Mouse (Mus musculus) retina, embryonic 14.5 days (tissue): ENCODE results near the gene Hemk1.
A peak's percentile ranks its signal among the peaks of the same experiment; 100 is the strongest.

Source experiments
- DNase-seq: peaks from one replicate; pipeline ENCODE4 v3.0.0-alpha.2; 2015; ENCODE audit warnings: low spot score

Gene Hemk1

GRCm38 (mm10) chr9:107338172-107338883 is at the start of gene Hemk1:
Gene Hemk1 (minus strand): TSS chr9:107338350.
- peak; percentile 93 for DNase-seq

DNA sequence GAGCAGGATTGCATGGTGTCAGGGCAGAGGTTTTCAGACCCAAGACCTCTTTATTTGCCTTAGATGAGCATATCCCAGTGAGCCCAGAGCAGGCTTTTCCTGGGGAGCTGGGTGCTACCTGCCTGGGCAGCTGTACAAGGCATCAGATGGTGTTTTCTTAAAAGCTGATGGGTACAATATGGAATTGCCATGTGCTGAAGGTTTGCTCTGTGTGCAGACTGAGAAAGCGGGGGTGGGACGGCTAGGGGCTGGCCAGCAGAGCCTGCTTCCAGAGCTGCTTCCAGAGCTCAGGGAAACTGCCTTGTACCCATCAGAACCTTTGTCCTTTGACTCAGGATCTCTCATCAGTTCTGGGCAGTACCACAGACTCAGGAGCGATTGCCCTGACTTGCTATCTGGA is 49.6 kb upstream of the Hemk1 start:
- DNase-seq: no peak

DNA sequence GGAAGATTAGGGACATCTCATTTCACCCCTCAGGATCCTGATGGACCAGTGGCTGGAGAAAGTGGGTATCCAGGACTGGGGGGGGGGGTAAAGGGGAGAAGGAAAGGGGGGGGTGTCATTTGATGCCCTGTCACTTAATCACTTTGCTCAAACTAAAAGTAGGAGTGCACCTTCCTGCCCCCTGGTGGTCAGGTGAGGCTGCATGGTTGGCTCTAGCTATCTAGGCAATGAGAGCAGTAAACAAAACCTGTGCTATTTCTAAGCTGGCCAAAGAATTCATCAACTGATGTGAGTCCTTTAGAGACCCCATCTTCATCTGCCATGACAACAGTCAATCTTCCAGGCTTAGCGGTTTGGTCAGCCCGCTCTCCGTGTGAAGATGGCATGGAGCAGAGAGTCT is 48.6 kb upstream of the Hemk1 start:
- no peak for DNase-seq

GRCm38 (mm10) chr9:107384396-107384795 is 46.2 kb upstream of the Hemk1 start:
- DNase-seq: no peak

GRCm38 (mm10) chr9:107381723-107382122 is 43.6 kb upstream of the Hemk1 start:
- peak; percentile 68 for DNase-seq

- DNase-seq: peak; percentile 66
These were observed 39.9 kb upstream of the Hemk1 start for GRCm38 (mm10) chr9:107377961-107378512.

GRCm38 (mm10) chr9:107375451-107375850 is 37.3 kb upstream of the Hemk1 start:
- DNase-seq: no peak

GRCm38 (mm10) chr9:107374623-107375022 is 36.5 kb upstream of the Hemk1 start:
- peak; percentile 78 for DNase-seq

- no peak for DNase-seq
These were observed 34.3 kb upstream of the Hemk1 start for GRCm38 (mm10) chr9:107372441-107372840.

- no peak for DNase-seq
These were observed 31.9 kb upstream of the Hemk1 start for GRCm38 (mm10) chr9:107370106-107370463.

DNA sequence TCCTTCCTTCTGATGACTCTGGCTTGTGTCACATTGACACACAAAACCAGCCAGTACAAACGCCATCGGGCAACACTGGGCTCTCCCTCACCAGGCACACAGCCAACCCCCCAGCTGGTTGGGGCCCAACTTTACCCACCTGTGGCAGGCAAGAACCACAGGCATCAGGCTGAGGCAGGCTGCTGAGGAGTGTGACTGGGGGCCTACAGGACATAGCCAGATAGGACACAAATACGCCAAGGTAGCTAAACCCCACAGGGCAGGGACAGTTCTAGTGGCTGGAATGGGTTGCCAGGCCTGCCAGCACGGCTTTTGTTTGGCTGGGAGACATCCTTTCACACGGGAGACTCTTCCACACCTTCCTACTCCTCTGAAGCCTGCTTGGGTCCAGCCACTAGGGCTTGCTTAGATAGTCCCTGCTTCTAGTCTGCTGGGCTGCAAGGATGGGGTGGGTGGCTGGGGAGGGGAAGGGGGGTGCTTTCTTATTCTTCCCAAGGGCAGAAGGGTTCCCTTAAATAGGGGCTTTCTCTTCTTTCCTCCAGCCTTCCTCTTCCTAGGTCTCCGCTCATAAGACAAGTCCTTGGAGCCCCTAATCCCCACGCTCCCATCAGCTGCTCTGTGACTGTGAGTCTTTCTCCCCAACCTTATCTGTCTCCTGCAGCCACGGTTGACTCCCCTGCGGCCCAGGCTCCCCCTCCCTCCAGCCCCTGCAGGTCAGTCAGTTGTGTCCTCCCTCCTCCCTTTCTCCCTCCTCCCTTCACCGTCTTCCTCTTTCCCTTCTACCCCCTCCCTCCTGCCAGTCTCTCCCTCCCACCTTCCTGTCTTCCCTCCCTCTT is 31.3 kb upstream of the Hemk1 start:
- DNase-seq: no peak

GRCm38 (mm10) chr9:107368302-107368701 is 30.2 kb upstream of the Hemk1 start:
- DNase-seq: no peak

DNA sequence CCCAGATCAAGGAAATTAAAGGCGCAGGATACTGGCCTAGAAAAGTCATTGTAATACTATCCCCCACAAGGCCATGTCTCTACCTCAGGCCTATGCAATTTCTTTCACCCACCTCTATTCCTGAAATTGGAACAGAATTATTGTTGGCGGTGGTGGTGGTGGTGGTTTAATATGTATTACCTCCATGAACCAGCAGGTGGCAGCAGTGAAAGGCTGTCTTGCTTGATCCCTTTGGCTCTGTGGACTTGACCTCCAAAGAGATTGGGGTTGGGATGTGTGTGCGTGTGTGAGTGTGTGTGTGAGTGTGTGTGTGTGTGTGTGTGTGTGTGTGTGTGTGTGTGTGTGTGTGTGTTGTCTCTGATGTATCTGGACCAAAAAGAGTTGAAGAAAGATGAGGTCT is 28.5 kb upstream of the Hemk1 start:
- peak; percentile 89 for DNase-seq

- no peak for DNase-seq
These were observed 22.8 kb upstream of the Hemk1 start for GRCm38 (mm10) chr9:107360989-107361388.

DNA sequence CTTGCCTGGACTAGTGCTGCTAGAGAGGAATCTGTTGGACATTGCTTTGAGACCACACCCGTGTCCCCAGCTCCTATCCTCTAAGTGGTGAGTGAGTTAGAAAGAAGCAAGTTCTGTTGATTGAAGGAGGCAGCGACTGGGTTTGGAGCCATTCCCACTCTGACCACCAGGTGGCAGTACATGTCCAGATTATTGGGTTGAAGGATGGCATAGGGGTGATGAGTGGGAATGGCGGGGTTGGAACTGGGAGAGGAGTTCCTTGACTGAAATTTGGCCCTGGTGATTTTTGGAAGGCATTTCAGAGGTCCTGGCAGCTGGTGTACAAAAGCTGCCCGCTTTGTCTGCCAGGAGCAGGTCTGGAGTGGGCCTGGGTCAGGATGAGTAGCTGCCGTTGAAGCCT is 19.5 kb upstream of the Hemk1 start:
- peak; percentile 94 for DNase-seq

GRCm38 (mm10) chr9:107355870-107356765 is 18.0 kb upstream of the Hemk1 start:
- DNase-seq: peak; percentile 83

- DNase-seq: no peak
These were observed 16.7 kb upstream of the Hemk1 start for GRCm38 (mm10) chr9:107354826-107355225.

DNA sequence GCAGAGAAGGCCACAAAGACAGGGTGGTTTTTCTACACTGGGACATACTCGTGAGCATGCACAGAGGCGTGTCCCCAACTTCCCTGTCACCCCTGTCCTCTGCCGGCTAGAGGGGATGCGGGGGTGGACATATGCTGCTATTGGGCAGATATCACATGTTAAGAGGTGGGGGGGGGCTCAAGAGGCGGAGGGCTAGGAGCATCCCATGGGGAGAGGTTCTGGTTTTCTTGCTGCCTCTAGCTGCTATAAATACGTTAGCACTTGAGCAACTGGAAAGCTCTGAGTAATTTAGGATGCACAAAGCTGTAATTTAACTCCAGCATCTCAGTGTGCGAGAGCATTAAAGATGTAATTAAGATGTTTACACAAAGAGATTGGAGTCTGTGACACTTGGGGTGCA is 11.2 kb upstream of the Hemk1 start:
- DNase-seq: no peak

- no peak for DNase-seq
These were observed 9.5 kb upstream of the Hemk1 start for GRCm38 (mm10) chr9:107347586-107348183.

GRCm38 (mm10) chr9:107346081-107346480 is 7.9 kb upstream of the Hemk1 start:
- no peak for DNase-seq

DNA sequence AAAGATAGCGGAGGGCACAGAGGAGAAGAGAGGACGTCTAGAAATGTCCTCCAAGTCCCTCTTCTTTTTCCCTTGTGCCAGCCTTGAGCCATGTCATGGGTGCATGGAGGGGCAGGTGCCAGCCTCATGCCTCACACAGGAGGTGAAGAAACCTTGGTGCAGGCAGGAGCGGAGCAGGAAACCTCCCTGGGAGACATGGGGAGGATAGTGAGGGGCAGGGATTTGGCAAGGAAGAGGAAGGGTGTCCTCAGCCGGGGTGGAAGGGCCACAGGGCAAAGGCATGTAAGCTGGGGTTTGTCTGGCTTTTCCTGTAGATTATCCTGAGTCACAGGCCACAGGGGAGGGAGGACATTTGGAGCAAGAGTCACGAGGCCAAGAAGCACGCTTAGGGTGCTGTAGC is 5.9 kb upstream of the Hemk1 start:
- DNase-seq: no peak
